Mouse (Mus musculus): ENCODE data around the gene Rap1a.

The Rap1a gene

GRCm38 (mm10) chr3:105763132-105763851 lies 37.8 kb downstream of the Rap1a start:
- peak; percentile 26 for DNase-seq (ENCODE audit: inconsistent ontology term)

- DNase-seq (ENCODE audit: inconsistent ontology term): no peak
Measured at GRCm38 (mm10) chr3:105760063-105760462, 41.1 kb downstream of the Rap1a start.

- DNase-seq (ENCODE audit: inconsistent ontology term): no peak
Measured at GRCm38 (mm10) chr3:105758658-105759057, 42.5 kb downstream of the Rap1a start.

GRCm38 (mm10) chr3:105758098-105758497 lies 43.0 kb downstream of the Rap1a start:
- no peak for DNase-seq (ENCODE audit: inconsistent ontology term)

GRCm38 (mm10) chr3:105757323-105758083 lies 43.6 kb downstream of the Rap1a start:
- DNase-seq (ENCODE audit: inconsistent ontology term): peak; percentile 17

GRCm38 (mm10) chr3:105756505-105756904 lies 44.6 kb downstream of the Rap1a start:
- no peak for DNase-seq (ENCODE audit: inconsistent ontology term)

GRCm38 (mm10) chr3:105755123-105755522 lies 46.0 kb downstream of the Rap1a start:
- no peak for DNase-seq (ENCODE audit: inconsistent ontology term)

GRCm38 (mm10) chr3:105754184-105754583 lies 47.0 kb downstream of the Rap1a start:
- no peak for DNase-seq (ENCODE audit: inconsistent ontology term)

GRCm38 (mm10) chr3:105750810-105751209 lies 50.3 kb downstream of the Rap1a start:
- DNase-seq (ENCODE audit: inconsistent ontology term): no peak

- DNase-seq (ENCODE audit: inconsistent ontology term): no peak
Measured at GRCm38 (mm10) chr3:105746542-105746941, 54.6 kb downstream of the Rap1a start.

- DNase-seq (ENCODE audit: inconsistent ontology term): no peak
Measured at GRCm38 (mm10) chr3:105737666-105738065, 63.5 kb downstream of the Rap1a start.

GRCm38 (mm10) chr3:105737070-105737469 lies 64.1 kb downstream of the Rap1a start:
- no peak for DNase-seq (ENCODE audit: inconsistent ontology term)

- no peak for DNase-seq (ENCODE audit: inconsistent ontology term)
Measured at GRCm38 (mm10) chr3:105736148-105736547, 65.0 kb downstream of the Rap1a start.

GRCm38 (mm10) chr3:105735285-105735684 lies 65.9 kb downstream of the Rap1a start:
- DNase-seq (ENCODE audit: inconsistent ontology term): peak; percentile 52

GRCm38 (mm10) chr3:105733538-105733937 lies 67.6 kb downstream of the Rap1a start:
- DNase-seq (ENCODE audit: inconsistent ontology term): no peak

- no peak for DNase-seq (ENCODE audit: inconsistent ontology term)
Measured at GRCm38 (mm10) chr3:105732360-105732759, 68.8 kb downstream of the Rap1a start.

- DNase-seq (ENCODE audit: inconsistent ontology term): peak; percentile 64
Measured at GRCm38 (mm10) chr3:105726037-105726436, 75.1 kb downstream of the Rap1a start.

GRCm38 (mm10) chr3:105722510-105722909 lies 78.6 kb downstream of the Rap1a start:
- no peak for DNase-seq (ENCODE audit: inconsistent ontology term)

- DNase-seq (ENCODE audit: inconsistent ontology term): no peak
Measured at GRCm38 (mm10) chr3:105721681-105722201, 79.4 kb downstream of the Rap1a start.

- no peak for DNase-seq (ENCODE audit: inconsistent ontology term)
Measured at GRCm38 (mm10) chr3:105720514-105720913, 80.6 kb downstream of the Rap1a start.

- no peak for DNase-seq (ENCODE audit: inconsistent ontology term)
Measured at GRCm38 (mm10) chr3:105719979-105720378, 81.2 kb downstream of the Rap1a start.

- DNase-seq (ENCODE audit: inconsistent ontology term): no peak
Measured at GRCm38 (mm10) chr3:105718746-105719145, 82.4 kb downstream of the Rap1a start.

Measured in Muller cell, postnatal 12 days (primary cell).